Mouse (Mus musculus): ENCODE data around the gene Sf3a3.
A peak's percentile ranks its signal among the peaks of the same experiment; 100 is the strongest.
"Not testable (repeated sequence)": the region's sequence is repeated elsewhere in the genome, so short reads cannot be mapped to it uniquely, and the experiment has no call there.

Gene Sf3a3

GRCm38 (mm10) chr4:124700248-124700971 lies 14.2 kb upstream of the Sf3a3 start, which contains the start of gene Fhl3:
TSS of gene Fhl3 (plus strand) at chr4:124700701.
- peak; percentile 74 for DNase-seq

- peak; percentile 54 for DNase-seq
Measured at GRCm38 (mm10) chr4:124701052-124701845, 13.3 kb upstream of the Sf3a3 start.

GRCm38 (mm10) chr4:124701916-124702315 lies 12.7 kb upstream of the Sf3a3 start:
- no peak for DNase-seq

GRCm38 (mm10) chr4:124703406-124703805 lies 11.2 kb upstream of the Sf3a3 start:
- DNase-seq, result peak; percentile 45

GRCm38 (mm10) chr4:124703881-124704796 lies 10.4 kb upstream of the Sf3a3 start:
- DNase-seq, result peak; percentile 62

GRCm38 (mm10) chr4:124704797-124705474 lies 9.6 kb upstream of the Sf3a3 start:
- peak; percentile 46 for DNase-seq

- no peak for DNase-seq
Measured at GRCm38 (mm10) chr4:124705661-124706269, 8.8 kb upstream of the Sf3a3 start.

GRCm38 (mm10) chr4:124707381-124708199 lies 7.0 kb upstream of the Sf3a3 start:
- DNase-seq, result peak; percentile 29

GRCm38 (mm10) chr4:124708200-124708517 lies 6.4 kb upstream of the Sf3a3 start:
- DNase-seq, result not testable (repeated sequence)

GRCm38 (mm10) chr4:124708518-124709477 lies 5.8 kb upstream of the Sf3a3 start:
- peak; percentile 74 for DNase-seq

GRCm38 (mm10) chr4:124709961-124710446 lies 4.6 kb upstream of the Sf3a3 start:
- DNase-seq, result peak; percentile 30

GRCm38 (mm10) chr4:124710776-124711291 lies 3.7 kb upstream of the Sf3a3 start:
- DNase-seq, result peak; percentile 54

- DNase-seq, result no peak
Measured at GRCm38 (mm10) chr4:124712618-124713017, 2.0 kb upstream of the Sf3a3 start.

GRCm38 (mm10) chr4:124713850-124714249 lies 726 bp upstream of the Sf3a3 start:
- not testable (repeated sequence) for DNase-seq

GRCm38 (mm10) chr4:124719101-124719500 lies 4.5 kb downstream of the Sf3a3 start:
- DNase-seq, result no peak

GRCm38 (mm10) chr4:124726121-124726520 lies 11.5 kb downstream of the Sf3a3 start:
- DNase-seq, result no peak

- DNase-seq, result no peak
Measured at GRCm38 (mm10) chr4:124736952-124737351, 22.4 kb downstream of the Sf3a3 start.

GRCm38 (mm10) chr4:124737486-124737885 lies 22.9 kb downstream of the Sf3a3 start:
- DNase-seq, result no peak

- no peak for DNase-seq
Measured at GRCm38 (mm10) chr4:124738013-124738412, 23.4 kb downstream of the Sf3a3 start.

All from thymus, postnatal 25 days (tissue).